Mouse (Mus musculus): ENCODE data around the gene Ptafr.

Gene Ptafr

GRCm38 (mm10) chr4:132618850-132619375 lies 55.0 kb downstream of the Ptafr start:
- peak; percentile 42 for DNase-seq

GRCm38 (mm10) chr4:132620134-132620533 lies 56.3 kb downstream of the Ptafr start:
- no peak for DNase-seq

GRCm38 (mm10) chr4:132621287-132622068 lies 57.6 kb downstream of the Ptafr start:
- DNase-seq = no peak

GRCm38 (mm10) chr4:132624034-132624657 lies 60.3 kb downstream of the Ptafr start:
- no peak for DNase-seq

- DNase-seq = no peak
Measured at GRCm38 (mm10) chr4:132628830-132629229, 65.0 kb downstream of the Ptafr start.
